Comparison of ENCODE assay signal across 8 mouse cellular contexts in genomic region chr3:62338461-62338853, GRCm38 (mm10). TPM values are rescaled to one million over a fixed set of nuclear protein-coding genes. Genes with fewer than 3 reads are reported as not detected.
DNase-seq lines count a peak whose midpoint lies in the region; ATAC-seq and TF ChIP-seq lines count a peak whose summit lies in the region.

No protein-coding gene starts in this region.

- peak overlapping the region; percentile 97 for H3K27ac ChIP-seq in liver, adult 2 months (replicated peaks; ENCODE audit: insufficient read depth, low read depth, low read length)
- H3K27ac ChIP-seq in embryonic facial prominence, embryonic 14.5 days (replicated peaks; ENCODE audit: low read depth, low read length), result no peak overlapping the region
- H3K27ac ChIP-seq in intestine, embryonic 14.5 days (ENCODE audit: low read depth), result peak overlapping the region; percentile 71
- no peak overlapping the region for H3K27ac ChIP-seq in neural tube, embryonic 12.5 days

- peak overlapping the region; percentile 94 for H3K9ac ChIP-seq in liver, adult 2 months (ENCODE audit: low read depth, low read length)
- H3K9ac ChIP-seq in embryonic facial prominence, embryonic 14.5 days (ENCODE audit: low read depth, low read length), result peak overlapping the region; percentile 82
- H3K9ac ChIP-seq in intestine, embryonic 14.5 days (ENCODE audit: low read length), result peak overlapping the region; percentile 78
- peak overlapping the region; percentile 78 for H3K9ac ChIP-seq in neural tube, embryonic 12.5 days

- no peaks in the 10 kb centered on the region for H3K9me3 ChIP-seq in embryonic facial prominence, embryonic 14.5 days (ENCODE audit: control insufficient read depth, low read length)
- no peaks in the 10 kb centered on the region for H3K9me3 ChIP-seq in intestine, embryonic 14.5 days (ENCODE audit: control insufficient read depth, low read length)
- H3K9me3 ChIP-seq in neural tube, embryonic 12.5 days, result no peaks in the 10 kb centered on the region

- TF ChIP-seq POLR2A in liver, adult 2 months (IDR thresholded peaks at IDR 0.05; ENCODE audit: extremely low read depth, insufficient read depth, low read length), result no peak

- ATAC-seq in embryonic facial prominence, embryonic 14.5 days (ENCODE audit: low read depth), result peak; percentile 44
- ATAC-seq in intestine, embryonic 14.5 days (replicated peaks; ENCODE audit: low FRiP score, low TSS enrichment, low read depth), result no peak
- no peak for ATAC-seq in neural tube, embryonic 12.5 days (ENCODE audit: low FRiP score, low read depth)
- ATAC-seq in granulocyte monocyte progenitor cell, adult 5-6 weeks (replicated peaks; ENCODE audit: poor library complexity, severe bottlenecking), result no peak

- peak overlapping the region; percentile 94 for H3K4me3 ChIP-seq in liver, adult 2 months (ENCODE audit: insufficient read depth, low read depth, low read length)
- peak overlapping the region; percentile 64 for H3K4me3 ChIP-seq in embryonic facial prominence, embryonic 14.5 days (ENCODE audit: low read depth, low read length)
- peak overlapping the region; percentile 77 for H3K4me3 ChIP-seq in intestine, embryonic 14.5 days (ENCODE audit: low read depth, low read length)
- peak overlapping the region; percentile 78 for H3K4me3 ChIP-seq in neural tube, embryonic 12.5 days

- 0 out of 2 replicates have a peak, but pooled peaks have one; percentile 30 for TF ChIP-seq CTCF in liver, adult 2 months (IDR thresholded peaks at IDR 0.05; ENCODE audit: low read depth, low read length)

- H3K4me2 ChIP-seq in embryonic facial prominence, embryonic 14.5 days (ENCODE audit: low read depth, low read length), result peak overlapping the region; percentile 73
- peak overlapping the region; percentile 74 for H3K4me2 ChIP-seq in intestine, embryonic 14.5 days (ENCODE audit: low read length)
- peak overlapping the region; percentile 90 for H3K4me2 ChIP-seq in neural tube, embryonic 12.5 days (replicated peaks)

- peaks cover 5% of the 10 kb centered on the region; the same call in 1 of the 2 replicates for H3K4me1 ChIP-seq in liver, adult 2 months (ENCODE audit: control insufficient read depth, insufficient read depth, low read length)
- H3K4me1 ChIP-seq in embryonic facial prominence, embryonic 14.5 days (ENCODE audit: control insufficient read depth, insufficient read depth, low read length), result peaks cover 20% of the 10 kb centered on the region
- H3K4me1 ChIP-seq in intestine, embryonic 14.5 days (replicated peaks; ENCODE audit: control insufficient read depth, insufficient read depth, low read length), result peaks cover 14% of the 10 kb centered on the region; the same call in 1 of the 2 replicates
- H3K4me1 ChIP-seq in neural tube, embryonic 12.5 days, result no peaks in the 10 kb centered on the region; the same call in 1 of the 2 replicates

- H3K27me3 ChIP-seq in liver, adult 2 months (ENCODE audit: control insufficient read depth, insufficient read depth, low read length), result no peaks in the 10 kb centered on the region
- 0 out of 2 replicates have a peak, but pooled peaks cover 3% of the 10 kb centered on the region for H3K27me3 ChIP-seq in embryonic facial prominence, embryonic 14.5 days (replicated peaks; ENCODE audit: control insufficient read depth, insufficient read depth, low read length)
- no peaks in the 10 kb centered on the region for H3K27me3 ChIP-seq in intestine, embryonic 14.5 days (replicated peaks; ENCODE audit: control insufficient read depth, insufficient read depth, low read length)
- peaks cover 7% of the 10 kb centered on the region for H3K27me3 ChIP-seq in neural tube, embryonic 12.5 days (replicated peaks)

- H3K36me3 ChIP-seq in liver, adult 2 months (ENCODE audit: control insufficient read depth, insufficient read depth, low read length), result peaks cover 17% of the 10 kb centered on the region
- no peaks in the 10 kb centered on the region for H3K36me3 ChIP-seq in embryonic facial prominence, embryonic 14.5 days (ENCODE audit: control insufficient read depth, insufficient read depth, low read length)
- 0 out of 2 replicates have a peak, but pooled peaks cover 3% of the 10 kb centered on the region for H3K36me3 ChIP-seq in intestine, embryonic 14.5 days (ENCODE audit: control insufficient read depth, insufficient read depth, low read length)
- no peaks in the 10 kb centered on the region for H3K36me3 ChIP-seq in neural tube, embryonic 12.5 days

- 1% methylated on average over 17 of the region's 17 CpGs for WGBS in liver, adult 2 months
- WGBS in embryonic facial prominence, embryonic 14.5 days, result 3% methylated on average over 17 of the region's 17 CpGs
- under 1% methylated on average over 17 of the region's 17 CpGs for WGBS in intestine, embryonic 14.5 days
- under 1% methylated on average over 17 of the region's 17 CpGs for WGBS in neural tube, embryonic 12.5 days

- peak; percentile 77 for DNase-seq in liver, adult 2 months (ENCODE audit: extremely low read depth, low read depth, low spot score)
- no peak for DNase-seq in liver
- DNase-seq in embryonic facial prominence, embryonic 14.5 days (ENCODE audit: low spot score), result no peak
- no peak for DNase-seq in intestine, embryonic 14.5 days (ENCODE audit: low spot score)
- DNase-seq in adrenal gland, postnatal 4 days (ENCODE audit: low spot score in 2 of 2), result no peak
- no peak for DNase-seq in spleen, postnatal 4 days (ENCODE audit: low spot score in 2 of 2)

- H3K79me2 ChIP-seq in liver, adult 2 months (ENCODE audit: control insufficient read depth, insufficient read depth, low read length), result peaks cover 7% of the 10 kb centered on the region; the same call in 1 of the 2 replicates

RNA-seq across cellular contexts. Expression of gene Arhgef26, which starts 0.3 kb away (rescaled TPM):
- total RNA-seq in liver, adult 2 months (2014; rRNA removed), result 23.6 and 29.2 TPM in 2 replicates
- 7.2 and 10.4 TPM in 2 replicates for polyA plus RNA-seq in liver, adult 2 months (2012; rRNA removed)
- polyA plus RNA-seq in embryonic facial prominence, embryonic 14.5 days (2014; fragmentation: Nextera tagmentation; extraction: Ambion mirVana), result 7.7 and 9.4 TPM in 2 replicates
- polyA plus RNA-seq in intestine, embryonic 14.5 days (2014; fragmentation: Nextera tagmentation; extraction: Ambion mirVana), result 14.6 and 15.7 TPM in 2 replicates
- polyA plus RNA-seq in neural tube, embryonic 12.5 days (2016; fragmentation: Nextera tagmentation; extraction: Ambion mirVana), result 15.2 and 15.7 TPM in 2 replicates
- 1 to 10 TPM; 6.8 to 8.5 TPM for total RNA-seq in adrenal gland, postnatal 4 days (2021)
- not detected in 2 replicates for total RNA-seq in granulocyte monocyte progenitor cell, adult 5-6 weeks (2014; fragmentation: Nextera tagmentation)
- not detected in 2 replicates for total RNA-seq in granulocyte monocyte progenitor cell, adult 5-6 weeks (2017)

Comparison
In these comparisons a context has a peak if more than half of its experiments do, and no peak if none do; other contexts are left out.
1. H3K27ac ChIP-seq: peak in liver, adult 2 months (single experiment) and intestine, embryonic 14.5 days (single experiment); none in embryonic facial prominence, embryonic 14.5 days (single experiment) and neural tube, embryonic 12.5 days (single experiment).
2. Peak in every context shown above with its lines, with median percentiles within 50 percentile points of each other: H3K4me3 ChIP-seq, H3K9ac ChIP-seq and H3K4me2 ChIP-seq.